Comparison of ENCODE assay signal across 8 mouse cellular contexts in genomic region chr17:21707343-21707996, GRCm38 (mm10). TPM values are rescaled to one million over a fixed set of nuclear protein-coding genes. Genes with fewer than 3 reads are reported as not detected.
DNase-seq lines count a peak whose midpoint lies in the region; ATAC-seq and TF ChIP-seq lines count a peak whose summit lies in the region.

TSS of gene Zfp760 (plus strand) at chr17:21707741.

- H3K36me3 ChIP-seq in hindbrain, embryonic 10.5 days: peaks cover 25% of the 10 kb centered on the region
- no peaks in the 10 kb centered on the region for H3K36me3 ChIP-seq in lung, postnatal 0 days (ENCODE audit: insufficient read depth, low read length)

- peak; percentile 94 for DNase-seq in MN1 (ENCODE audit: low spot score)
- peak; percentile 86 for DNase-seq in cerebellum, adult 9-10 months
- DNase-seq in hindbrain, embryonic 10.5 days (ENCODE audit: low spot score): peak; percentile 88
- DNase-seq in layer of hippocampus, adult 9-11 months: peak; percentile 87
- DNase-seq in lung, postnatal 0 days (ENCODE audit: low spot score): peak; percentile 98
- peak; percentile 63 for DNase-seq in ovary, postnatal 14 days (ENCODE audit: low spot score)
- DNase-seq in thymus, postnatal 14 days: peak; percentile 46

- ATAC-seq in frontal cortex, adult (ENCODE audit: low TSS enrichment): peak; percentile 100
- peak; percentile 99 for ATAC-seq in lung, postnatal 0 days

- peak within 1 kb of the TSS; percentile 37 for H3K9ac ChIP-seq in lung, postnatal 0 days (replicated peaks; ENCODE audit: low read depth)

- no peak for TF ChIP-seq CTCF in lung, postnatal 0 days (IDR thresholded peaks at IDR 0.05)

- peak within 1 kb of the TSS; percentile 94 for H3K27ac ChIP-seq in hindbrain, embryonic 10.5 days
- peak within 1 kb of the TSS; percentile 82 for H3K27ac ChIP-seq in lung, postnatal 0 days (ENCODE audit: low read length)

- H3K9me3 ChIP-seq in hindbrain, embryonic 10.5 days: no peaks in the 10 kb centered on the region
- H3K9me3 ChIP-seq in lung, postnatal 0 days (ENCODE audit: low read length): no peaks in the 10 kb centered on the region

- no peaks in the 10 kb centered on the region for H3K27me3 ChIP-seq in hindbrain, embryonic 10.5 days (ENCODE audit: insufficient read depth, poor library complexity, severe bottlenecking)
- no peaks in the 10 kb centered on the region for H3K27me3 ChIP-seq in lung, postnatal 0 days (replicated peaks; ENCODE audit: insufficient read depth, low read length)

- WGBS in hindbrain, embryonic 10.5 days: 5% methylated on average over 26 of the region's 26 CpGs
- WGBS in lung, postnatal 0 days: 2% methylated on average over 26 of the region's 26 CpGs

- H3K4me3 ChIP-seq in hindbrain, embryonic 10.5 days: peak within 1 kb of the TSS; percentile 72
- peak within 1 kb of the TSS; percentile 41 for H3K4me3 ChIP-seq in lung, postnatal 0 days (ENCODE audit: low read depth, low read length)

- TF ChIP-seq EP300 in lung, postnatal 0 days (IDR thresholded peaks at IDR 0.05): peak; percentile 51; the same call in 1 of the 2 replicates

- peaks cover 22% of the 10 kb centered on the region for H3K4me1 ChIP-seq in hindbrain, embryonic 10.5 days (replicated peaks)
- H3K4me1 ChIP-seq in lung, postnatal 0 days (ENCODE audit: insufficient read depth, low read depth, low read length): no peaks in the 10 kb centered on the region

- peak within 1 kb of the TSS; percentile 49 for H3K4me2 ChIP-seq in lung, postnatal 0 days (replicated peaks; ENCODE audit: low read depth, low read length)

RNA-seq across cellular contexts. Expression of gene Zfp760, which starts in this region (rescaled TPM):
- 13.5 and 18.9 TPM in 2 replicates for polyA plus RNA-seq in hindbrain, embryonic 10.5 days (2016; fragmentation: Nextera tagmentation; extraction: Ambion mirVana)
- polyA plus RNA-seq in lung, postnatal 0 days (2015; fragmentation: Nextera tagmentation; extraction: Ambion mirVana): 6.6 and 6.7 TPM in 2 replicates

Comparison
In these comparisons a context has a peak if more than half of its experiments do, and no peak if none do; other contexts are left out.
1. Peak in every context shown above with its lines: DNase-seq, ATAC-seq, H3K4me3 ChIP-seq and H3K27ac ChIP-seq.
2. DNase-seq: peak in every context shown above with its lines; median percentile 98 in lung, postnatal 0 days; 94 in MN1; 88 in hindbrain, embryonic 10.5 days; 87 in layer of hippocampus, adult 9-11 months; 86 in cerebellum, adult 9-10 months; 63 in ovary, postnatal 14 days; 46 in thymus, postnatal 14 days.